Mouse (Mus musculus) brain, embryonic 14.5 days (tissue): ENCODE measurements around the gene Ss18l1. TPM values are rescaled to one million over a fixed set of nuclear protein-coding genes. Genes with fewer than 3 reads are reported as not detected.

Experiments used
- DNase-seq: peaks from one replicate; pipeline ENCODE4 v3.0.0-alpha.2; 2011; ENCODE audit warnings: low read depth
- CTCF ChIP-seq: fragments of 200-500 bp; IDR thresholded peaks from 2 replicates; pipeline ENCODE4 v1.5.1; 2012; ENCODE audit warnings: inconsistent platforms, mild to moderate bottlenecking, moderate library complexity, borderline replicate concordance; ENCODE audit not compliant: insufficient read depth, insufficient read length; ENCODE audit errors: extremely low read depth
- POLR2A ChIP-seq: fragments of 200-500 bp; IDR thresholded peaks from 2 replicates; pipeline ENCODE4 v1.6.1; 2012; ENCODE audit warnings: mild to moderate bottlenecking, inconsistent platforms, borderline replicate concordance; ENCODE audit not compliant: poor library complexity, insufficient read depth, insufficient read length, severe bottlenecking; ENCODE audit errors: extremely low read depth
- polyA plus RNA-seq: library from polyadenylated mRNA; depleted of rRNA; stranded (reverse); fragments of >200 nt; gene quantifications from 2 replicates; pipeline ENCODE4 v1.2.3, GENCODE M21; 2012

The Ss18l1 gene
- polyA plus RNA-seq, 1 experiment = 73.1 TPM

DNA sequence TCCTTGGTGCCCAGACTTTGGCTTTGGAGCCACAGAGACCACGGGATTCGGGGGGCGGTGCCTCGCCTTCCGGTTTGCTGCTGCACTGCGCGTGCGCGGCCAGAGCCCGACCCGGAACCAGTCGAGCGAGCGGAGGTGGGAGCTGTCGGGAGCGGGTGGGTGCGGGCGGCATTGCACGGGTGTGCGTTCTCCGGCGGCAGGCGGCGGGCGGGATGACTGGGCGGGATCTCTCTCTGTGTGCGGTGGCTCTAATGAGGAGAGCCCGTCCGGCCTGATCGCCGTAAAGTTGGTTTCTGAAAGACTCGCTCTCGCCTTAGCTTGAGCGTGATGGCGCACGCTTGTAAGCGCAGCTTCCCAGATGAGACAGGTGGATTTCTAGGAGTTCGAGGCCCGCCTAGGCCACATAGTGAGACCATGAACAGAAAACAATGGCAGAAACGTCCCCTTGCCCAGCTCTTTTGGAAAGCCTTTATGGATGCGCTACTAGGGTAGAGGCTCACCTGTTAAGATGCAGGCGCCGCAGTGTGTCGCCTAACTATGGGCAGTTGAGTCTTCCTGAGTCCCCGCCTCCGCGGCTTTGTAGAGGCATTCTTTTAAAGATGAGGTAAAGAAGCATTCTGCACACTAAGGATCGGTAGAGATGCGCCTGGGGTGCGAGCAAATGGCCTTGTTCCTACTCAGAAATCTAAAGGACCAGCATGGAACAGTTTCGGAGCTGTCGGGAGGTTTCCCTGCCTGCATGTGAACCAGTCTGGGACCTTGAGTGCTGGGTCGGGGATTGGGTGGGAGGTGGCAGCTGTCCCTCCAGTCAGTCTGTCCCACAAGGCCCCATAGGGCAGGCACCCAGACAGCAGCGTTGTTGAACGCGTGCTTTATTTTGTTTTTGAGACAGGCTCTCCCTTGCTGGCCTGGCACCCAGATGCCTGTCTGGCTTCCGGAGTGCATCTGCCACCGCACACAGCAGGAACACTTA lies 28.5 kb downstream of the Ss18l1 start, which contains the start of gene Mtg2:
Gene Mtg2, plus strand, starts transcription at position 108 of the 973 bp plus-strand sequence.
- DNase-seq = peak; percentile 96

GRCm38 (mm10) chr2:180071671-180072070 lies 29.4 kb downstream of the Ss18l1 start:
- TF ChIP-seq POLR2A (no peak), CTCF (no peak)

More for the DNA sequence above, 28.5 kb downstream of the Ss18l1 start, which contains the start of gene Mtg2:
- no peak for TF ChIP-seq CTCF
- peak; percentile 96 for TF ChIP-seq POLR2A

GRCm38 (mm10) chr2:180072886-180073285 lies 30.6 kb downstream of the Ss18l1 start:
- DNase-seq = no peak

More at GRCm38 (mm10) chr2:180071671-180072070, 29.4 kb downstream of the Ss18l1 start:
- DNase-seq = no peak

DNA sequence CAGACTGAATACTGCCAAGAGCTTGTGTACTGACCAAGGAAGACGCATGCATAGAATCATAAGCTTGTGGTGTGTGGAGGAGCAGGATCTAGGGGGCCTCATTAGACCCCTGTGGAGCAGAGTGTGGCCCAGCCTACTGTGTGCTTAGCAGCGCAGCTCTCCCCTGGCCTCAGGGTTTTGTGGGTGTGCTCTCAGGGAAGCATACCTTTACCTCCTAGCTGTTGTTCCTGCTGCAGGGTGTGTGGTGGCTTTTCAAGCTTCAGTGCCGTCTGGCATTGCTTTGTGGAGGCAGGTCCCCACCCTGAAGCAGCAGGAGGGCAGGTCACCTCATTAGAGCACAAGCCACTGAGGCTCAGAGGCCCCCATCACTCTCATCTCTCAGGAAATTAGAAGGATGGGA lies 35.3 kb downstream of the Ss18l1 start:
- TF ChIP-seq POLR2A = no peak
- TF ChIP-seq CTCF = no peak

More at GRCm38 (mm10) chr2:180072886-180073285, 30.6 kb downstream of the Ss18l1 start:
- TF ChIP-seq POLR2A (no peak), CTCF (no peak)

GRCm38 (mm10) chr2:180080680-180081079 lies 38.4 kb downstream of the Ss18l1 start:
- TF ChIP-seq POLR2A (no peak), CTCF (no peak)
- DNase-seq = no peak

More for the DNA sequence above, 35.3 kb downstream of the Ss18l1 start:
- DNase-seq = no peak

- TF ChIP-seq CTCF (no peak), POLR2A (no peak)
- no peak for DNase-seq
These were observed 40.8 kb downstream of the Ss18l1 start for GRCm38 (mm10) chr2:180083063-180083462.

- DNase-seq = no peak
- no peak for TF ChIP-seq POLR2A
- no peak for TF ChIP-seq CTCF
These were observed 42.3 kb downstream of the Ss18l1 start for GRCm38 (mm10) chr2:180084565-180084964.

GRCm38 (mm10) chr2:180085926-180086636 lies 43.8 kb downstream of the Ss18l1 start:
- peak; percentile 63 for DNase-seq
- TF ChIP-seq POLR2A = no peak
- TF ChIP-seq CTCF = no peak

- TF ChIP-seq POLR2A = no peak
- TF ChIP-seq CTCF = no peak
- DNase-seq = no peak
These were observed 44.3 kb downstream of the Ss18l1 start for GRCm38 (mm10) chr2:180086637-180087027.

DNA sequence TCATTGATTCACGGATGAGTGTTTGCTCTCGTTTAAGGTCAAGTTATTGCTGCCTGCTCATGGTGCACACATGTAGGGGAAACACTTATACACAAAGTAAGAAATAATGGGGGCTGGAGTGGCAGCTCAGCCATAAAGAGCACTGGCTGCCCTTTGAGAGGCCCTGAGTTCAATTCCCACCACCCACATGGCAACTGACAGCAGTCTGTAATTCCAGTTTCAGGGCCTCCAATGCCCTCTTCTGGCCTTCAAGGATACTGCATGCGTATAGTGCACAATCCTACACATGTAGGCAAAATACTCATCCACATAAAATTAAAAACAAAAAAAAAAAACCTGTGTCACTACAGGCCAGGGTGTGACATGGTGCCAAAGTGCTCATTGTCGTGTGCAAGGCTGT lies 45.2 kb downstream of the Ss18l1 start:
- peak; percentile 16; the same call in 1 of the 2 replicates for TF ChIP-seq CTCF
- TF ChIP-seq POLR2A = no peak
- no peak for DNase-seq

GRCm38 (mm10) chr2:180090285-180090684 lies 48.0 kb downstream of the Ss18l1 start:
- no peak for DNase-seq
- TF ChIP-seq POLR2A (no peak), CTCF (no peak)
